Mouse (Mus musculus): ENCODE data around the gene Psg22. TPM values are rescaled to one million over a fixed set of nuclear protein-coding genes. Genes with fewer than 3 reads are reported as not detected.
"Not testable (repeated sequence)": the region's sequence is repeated elsewhere in the genome, so short reads cannot be mapped to it uniquely, and the experiment has no call there.

Gene Psg22
- polyA plus RNA-seq (2012; rRNA removed), result 0.19 TPM in 1 of 2 replicates, not detected in the other

DNA sequence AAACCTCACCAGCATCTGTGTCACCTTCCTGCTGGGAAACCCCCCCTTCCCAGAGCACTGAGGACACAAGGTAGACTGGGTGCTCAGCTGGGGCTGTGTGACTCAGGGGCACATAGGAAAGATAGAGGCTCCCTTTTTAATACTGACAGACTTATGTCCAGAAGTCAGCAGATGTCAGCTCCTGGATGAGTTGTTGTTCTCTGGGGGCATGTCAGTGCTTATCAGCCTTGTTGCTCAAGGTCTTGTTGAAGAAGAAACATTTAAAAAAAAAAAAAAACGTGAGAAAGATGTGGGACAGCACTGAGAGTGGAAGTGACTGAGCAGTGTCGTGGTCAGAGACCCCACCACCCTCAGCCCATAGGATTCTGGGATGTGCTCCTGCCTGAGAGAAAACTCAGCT, at the start of gene Psg22:
Gene Psg22, plus strand, starts transcription at position 301 of the 400 bp plus-strand sequence.
- H3K4me3 ChIP-seq (ENCODE audit: insufficient read depth, low read depth, low read length), result no peak within 1 kb of the TSS
- DNase-seq, result no peak
- no peaks in the 10 kb centered on the region for H3K27me3 ChIP-seq (replicated peaks; ENCODE audit: control insufficient read depth, insufficient read depth, low read length)
- 43% methylated on average over 2 of the region's 2 CpGs for WGBS
- TF ChIP-seq CTCF (conservative IDR thresholded peaks at IDR 0.05; ENCODE audit: insufficient read depth, insufficient read length, low read depth, low read length) (no peak), POLR2A (IDR thresholded peaks at IDR 0.05; ENCODE audit: low read depth, low read length) (no peak)
- no peaks in the 10 kb centered on the region for H3K36me3 ChIP-seq (ENCODE audit: control insufficient read depth, insufficient read depth, low read length)
- H3K4me1 ChIP-seq (ENCODE audit: control insufficient read depth, insufficient read depth, low read length), result no peaks in the 10 kb centered on the region
- no peak within 1 kb of the TSS for H3K27ac ChIP-seq (ENCODE audit: insufficient read depth, low read depth, low read length)

DNA sequence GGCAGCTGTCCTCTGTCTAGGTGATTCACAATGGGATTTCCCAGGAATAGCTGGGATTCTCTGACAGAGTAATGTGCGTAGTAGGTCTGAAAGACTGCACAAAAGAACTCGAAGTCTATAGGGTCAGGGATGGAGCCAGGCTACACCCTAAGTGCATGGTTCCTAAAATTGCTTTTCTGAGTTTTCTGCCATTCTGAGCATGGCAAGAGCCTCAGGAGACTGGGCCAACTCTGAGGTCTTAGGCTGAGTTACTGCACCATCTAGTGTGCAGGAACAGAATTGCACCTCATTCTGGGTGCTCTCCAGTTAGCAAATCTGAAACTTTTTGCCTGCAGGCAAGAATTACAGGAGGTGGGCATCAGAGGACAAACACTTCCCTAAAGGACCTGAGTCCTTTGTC, 38.1 kb upstream of the Psg22 start:
- TF ChIP-seq CTCF (conservative IDR thresholded peaks at IDR 0.05; ENCODE audit: insufficient read depth, insufficient read length, low read depth, low read length) (peak; percentile 71), POLR2A (IDR thresholded peaks at IDR 0.05; ENCODE audit: low read depth, low read length) (no peak)
- Histone ChIP-seq H3K27me3 (replicated peaks; ENCODE audit: control insufficient read depth, insufficient read depth, low read length) (no peaks in the 10 kb centered on the region), H3K4me3 (ENCODE audit: insufficient read depth, low read depth, low read length) (no peak overlapping the region), H3K4me1 (ENCODE audit: control insufficient read depth, insufficient read depth, low read length) (no peaks in the 10 kb centered on the region), H3K36me3 (ENCODE audit: control insufficient read depth, insufficient read depth, low read length) (no peaks in the 10 kb centered on the region), H3K27ac (ENCODE audit: insufficient read depth, low read depth, low read length) (no peak overlapping the region)
- DNase-seq, result peak; percentile 33
- 49% methylated on average over 2 of the region's 2 CpGs for WGBS

DNA sequence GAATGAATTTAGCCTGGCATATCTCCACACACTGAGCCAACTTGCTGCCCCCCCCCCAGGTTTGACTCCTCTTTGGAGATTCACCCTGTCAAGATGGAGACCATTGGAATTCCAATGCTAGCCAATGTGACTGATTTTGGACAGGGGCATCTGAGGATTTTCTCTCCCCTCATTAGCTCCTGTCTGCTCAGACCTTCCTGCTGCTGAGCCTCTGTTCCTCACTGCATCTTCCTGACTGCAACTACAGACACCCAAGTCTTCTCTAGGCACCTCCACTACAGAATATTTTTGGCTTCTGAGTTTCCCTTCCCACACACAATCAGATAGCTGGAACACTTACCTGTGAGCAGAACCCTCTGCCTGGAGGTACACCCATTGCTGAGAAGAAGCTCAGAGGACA, 32.3 kb upstream of the Psg22 start:
- TF ChIP-seq POLR2A (IDR thresholded peaks at IDR 0.05; ENCODE audit: low read depth, low read length) (no peak), CTCF (conservative IDR thresholded peaks at IDR 0.05; ENCODE audit: insufficient read depth, insufficient read length, low read depth, low read length) (no peak)
- H3K27me3 ChIP-seq (replicated peaks; ENCODE audit: control insufficient read depth, insufficient read depth, low read length), result no peaks in the 10 kb centered on the region
- no peak overlapping the region for H3K4me3 ChIP-seq (ENCODE audit: insufficient read depth, low read depth, low read length)
- no peaks in the 10 kb centered on the region for H3K36me3 ChIP-seq (ENCODE audit: control insufficient read depth, insufficient read depth, low read length)
- H3K27ac ChIP-seq (ENCODE audit: insufficient read depth, low read depth, low read length), result no peak overlapping the region
- DNase-seq, result no peak
- no peaks in the 10 kb centered on the region for H3K4me1 ChIP-seq (ENCODE audit: control insufficient read depth, insufficient read depth, low read length)

- TF ChIP-seq CTCF (conservative IDR thresholded peaks at IDR 0.05; ENCODE audit: insufficient read depth, insufficient read length, low read depth, low read length), result no peak
- TF ChIP-seq POLR2A (IDR thresholded peaks at IDR 0.05; ENCODE audit: low read depth, low read length), result no peak
- Histone ChIP-seq H3K36me3 (ENCODE audit: control insufficient read depth, insufficient read depth, low read length) (no peaks in the 10 kb centered on the region), H3K4me1 (ENCODE audit: control insufficient read depth, insufficient read depth, low read length) (no peaks in the 10 kb centered on the region), H3K27ac (ENCODE audit: insufficient read depth, low read depth, low read length) (no peak within 1 kb of the TSS), H3K4me3 (ENCODE audit: insufficient read depth, low read depth, low read length) (no peak within 1 kb of the TSS), H3K27me3 (replicated peaks; ENCODE audit: control insufficient read depth, insufficient read depth, low read length) (no peaks in the 10 kb centered on the region)
- WGBS, result 61% methylated on average over 2 of the region's 2 CpGs
- DNase-seq, result no peak
Observed at GRCm38 (mm10) chr7:18686085-18686484, 31.8 kb upstream of the Psg22 start, which contains the start of gene Psg20. Psg20 (minus strand) TSS chr7:18686185.

DNA sequence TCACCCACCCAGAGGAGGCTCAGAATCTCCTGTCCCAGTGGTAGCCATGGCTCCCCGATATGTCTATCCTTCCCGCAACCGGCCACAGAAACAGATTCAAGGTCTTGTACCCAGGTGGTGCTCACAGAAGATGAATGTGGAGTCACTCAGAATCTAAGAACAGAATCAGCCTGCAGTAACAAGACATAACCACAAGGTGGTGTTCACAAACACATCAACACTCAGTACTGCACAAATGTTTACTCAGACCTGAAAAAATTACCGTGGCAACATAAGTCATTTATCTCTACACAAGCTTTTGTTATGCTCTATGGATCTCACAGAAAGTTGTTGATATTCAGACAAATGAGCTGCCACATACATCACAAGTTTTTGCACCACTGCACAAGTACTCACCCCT, 7.6 kb upstream of the Psg22 start:
- H3K27me3 ChIP-seq (replicated peaks; ENCODE audit: control insufficient read depth, insufficient read depth, low read length), result not testable (repeated sequence)
- 69% methylated on average over 4 of the region's 4 CpGs for WGBS
- 0 out of 2 replicates have a peak, but pooled peaks have one; percentile 3 for TF ChIP-seq CTCF (conservative IDR thresholded peaks at IDR 0.05; ENCODE audit: insufficient read depth, insufficient read length, low read depth, low read length)

DNA sequence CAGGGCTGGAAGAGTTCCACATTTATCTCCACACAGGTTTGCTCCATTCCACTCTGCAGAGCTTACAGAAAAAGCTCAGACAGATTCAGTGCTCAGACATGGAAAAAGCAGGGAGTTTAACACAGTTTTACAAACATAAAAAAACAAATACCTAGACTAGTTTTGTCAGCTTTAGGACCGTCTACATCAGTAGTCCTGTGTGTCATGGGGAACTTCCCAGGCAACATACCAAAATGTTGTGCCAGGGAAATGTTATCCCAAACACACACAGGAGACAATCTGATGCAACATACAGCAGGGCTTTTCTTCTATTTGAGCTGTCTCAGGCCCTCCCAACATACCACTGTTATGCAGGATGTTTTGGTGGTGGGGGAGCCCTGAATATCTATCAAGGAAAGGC, 7.0 kb upstream of the Psg22 start:
- Histone ChIP-seq H3K4me1 (ENCODE audit: control insufficient read depth, insufficient read depth, low read length) (no peaks in the 10 kb centered on the region), H3K27me3 (replicated peaks; ENCODE audit: control insufficient read depth, insufficient read depth, low read length) (no peaks in the 10 kb centered on the region), H3K36me3 (ENCODE audit: control insufficient read depth, insufficient read depth, low read length) (no peaks in the 10 kb centered on the region), H3K4me3 (ENCODE audit: insufficient read depth, low read depth, low read length) (no peak overlapping the region), H3K27ac (ENCODE audit: insufficient read depth, low read depth, low read length) (no peak overlapping the region)
- no peak for TF ChIP-seq POLR2A (IDR thresholded peaks at IDR 0.05; ENCODE audit: low read depth, low read length)
- TF ChIP-seq CTCF (conservative IDR thresholded peaks at IDR 0.05; ENCODE audit: insufficient read depth, insufficient read length, low read depth, low read length), result no peak
- DNase-seq, result no peak
- WGBS, result 56% methylated on average over 1 of the region's 1 CpGs

More for the DNA sequence above, 7.6 kb upstream of the Psg22 start:
- peak; percentile 8 for DNase-seq
- not testable (repeated sequence) for H3K36me3 ChIP-seq (ENCODE audit: control insufficient read depth, insufficient read depth, low read length); H3K4me1 ChIP-seq (ENCODE audit: control insufficient read depth, insufficient read depth, low read length); H3K27ac ChIP-seq (ENCODE audit: insufficient read depth, low read depth, low read length); H3K4me3 ChIP-seq (ENCODE audit: insufficient read depth, low read depth, low read length)

GRCm38 (mm10) chr7:18715546-18715945, 2.3 kb upstream of the Psg22 start:
- TF ChIP-seq CTCF (conservative IDR thresholded peaks at IDR 0.05; ENCODE audit: insufficient read depth, insufficient read length, low read depth, low read length) (no peak), POLR2A (IDR thresholded peaks at IDR 0.05; ENCODE audit: low read depth, low read length) (no peak)
- 51% methylated on average over 4 of the region's 4 CpGs for WGBS
- peak; percentile 21 for DNase-seq
- Histone ChIP-seq H3K27ac (ENCODE audit: insufficient read depth, low read depth, low read length) (no peak overlapping the region), H3K4me1 (ENCODE audit: control insufficient read depth, insufficient read depth, low read length) (no peaks in the 10 kb centered on the region), H3K36me3 (ENCODE audit: control insufficient read depth, insufficient read depth, low read length) (no peaks in the 10 kb centered on the region), H3K4me3 (ENCODE audit: insufficient read depth, low read depth, low read length) (no peak overlapping the region), H3K27me3 (replicated peaks; ENCODE audit: control insufficient read depth, insufficient read depth, low read length) (no peaks in the 10 kb centered on the region)

GRCm38 (mm10) chr7:18724001-18724400, 6.1 kb downstream of the Psg22 start:
- Histone ChIP-seq H3K4me1 (ENCODE audit: control insufficient read depth, insufficient read depth, low read length) (no peaks in the 10 kb centered on the region), H3K27ac (ENCODE audit: insufficient read depth, low read depth, low read length) (no peak overlapping the region), H3K4me3 (ENCODE audit: insufficient read depth, low read depth, low read length) (no peak overlapping the region), H3K27me3 (replicated peaks; ENCODE audit: control insufficient read depth, insufficient read depth, low read length) (no peaks in the 10 kb centered on the region), H3K36me3 (ENCODE audit: control insufficient read depth, insufficient read depth, low read length) (no peaks in the 10 kb centered on the region)
- WGBS, result 73% methylated on average over 6 of the region's 6 CpGs
- TF ChIP-seq POLR2A (IDR thresholded peaks at IDR 0.05; ENCODE audit: low read depth, low read length) (no peak), CTCF (conservative IDR thresholded peaks at IDR 0.05; ENCODE audit: insufficient read depth, insufficient read length, low read depth, low read length) (no peak)
- DNase-seq, result no peak

DNA sequence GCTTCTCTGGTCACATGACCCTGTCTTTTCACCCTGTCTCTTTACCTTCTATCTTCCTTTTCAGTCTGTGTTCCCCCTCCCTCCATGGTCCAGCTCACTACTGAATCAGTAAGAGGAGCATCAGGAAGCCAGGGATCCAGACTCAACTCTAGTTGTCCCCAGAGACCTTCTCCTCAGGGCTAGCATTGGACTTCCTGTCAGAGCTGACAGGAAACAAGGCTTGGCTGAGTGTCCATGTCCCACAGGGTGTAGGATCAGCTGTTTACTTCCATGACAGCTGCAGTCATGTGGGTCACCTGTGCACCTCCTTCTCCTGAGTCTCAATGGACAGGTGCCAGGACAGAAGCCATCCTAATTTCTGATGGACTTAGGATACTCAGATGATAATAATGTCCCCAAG, 8.0 kb downstream of the Psg22 start:
- DNase-seq; H3K4me1 ChIP-seq (ENCODE audit: control insufficient read depth, insufficient read depth, low read length); H3K27ac ChIP-seq (ENCODE audit: insufficient read depth, low read depth, low read length); H3K4me3 ChIP-seq (ENCODE audit: insufficient read depth, low read depth, low read length); H3K36me3 ChIP-seq (ENCODE audit: control insufficient read depth, insufficient read depth, low read length); H3K27me3 ChIP-seq (replicated peaks; ENCODE audit: control insufficient read depth, insufficient read depth, low read length): not testable (repeated sequence)
